15 mouse cellular contexts compared by ENCODE assay signal in the genomic region with DNA sequence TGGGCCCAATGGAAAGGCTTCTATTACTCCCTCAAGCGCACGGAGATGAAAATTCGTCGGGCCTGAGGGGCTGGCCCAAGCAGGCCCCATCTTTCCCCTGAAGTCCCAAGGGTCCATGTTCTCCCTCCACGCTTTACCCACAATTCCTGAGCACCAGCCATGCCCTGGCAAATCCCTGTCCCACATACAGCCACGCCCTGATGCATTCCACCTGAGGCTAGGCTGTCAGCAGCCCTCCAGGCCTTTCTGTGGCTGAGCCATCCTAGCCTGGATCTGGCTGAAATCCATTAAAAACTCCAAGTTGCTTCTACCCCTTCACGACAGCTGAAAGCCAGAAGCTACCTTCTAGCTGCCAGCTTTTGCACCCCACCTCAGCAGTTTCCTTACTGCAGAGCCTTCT. TPM values are rescaled to one million over a fixed set of nuclear protein-coding genes. Genes with fewer than 3 reads are reported as not detected.
DNase-seq lines count a peak whose midpoint lies in the region; ATAC-seq and TF ChIP-seq lines count a peak whose summit lies in the region.
"Had no signal": no experiment of that assay in that cellular context is flagged by ENCODE, and none has a peak within 500 bp of the region (broad histone marks: within the 10 kb centered on the region; RNA-seq: fewer than 3 reads in every experiment).

No protein-coding gene starts in this region.

- peak overlapping the region; percentile 68 for H3K27ac ChIP-seq in forebrain, embryonic 13.5 days
- H3K27ac ChIP-seq in forebrain, embryonic 11.5 days (ENCODE audit: low read depth, low read length) = no peak overlapping the region
- H3K27ac ChIP-seq in lung, embryonic 15.5 days = peak overlapping the region; percentile 97
- 0 out of 2 replicates have a peak overlapping the region, but pooled peaks have one; percentile 4 for H3K27ac ChIP-seq in hindbrain, postnatal 0 days
- peak overlapping the region; percentile 9; the same call in 1 of the 2 replicates for H3K27ac ChIP-seq in stomach, embryonic 16.5 days (ENCODE audit: low read length)
- H3K27ac ChIP-seq: gastrocnemius, adult 2 months; liver, embryonic 15.5 days; midbrain, embryonic 12.5 days had no signal

- ATAC-seq in forebrain, embryonic 13.5 days = no peak
- ATAC-seq in forebrain, embryonic 11.5 days (replicated peaks; ENCODE audit: low FRiP score) = no peak
- no peak for ATAC-seq in lung, embryonic 15.5 days (ENCODE audit: borderline replicate concordance, extremely low read depth, low FRiP score, low TSS enrichment)
- no peak for ATAC-seq in hindbrain, postnatal 0 days
- ATAC-seq in stomach, embryonic 16.5 days (ENCODE audit: insufficient read depth, low FRiP score) = no peak
- no peak for ATAC-seq in inflammation-experienced regulatory T-cells, adult 6 months
- ATAC-seq: Patski had no signal

- no peak overlapping the region for H3K4me3 ChIP-seq in forebrain, embryonic 13.5 days
- H3K4me3 ChIP-seq in forebrain, embryonic 11.5 days (ENCODE audit: low read depth, low read length) = no peak overlapping the region
- peak overlapping the region; percentile 50; the same call in 1 of the 2 replicates for H3K4me3 ChIP-seq in lung, embryonic 15.5 days
- no peak overlapping the region for H3K4me3 ChIP-seq in hindbrain, postnatal 0 days (ENCODE audit: low read length)
- no peak overlapping the region for H3K4me3 ChIP-seq in stomach, embryonic 16.5 days (replicated peaks; ENCODE audit: low read length)
- H3K4me3 ChIP-seq: gastrocnemius, adult 2 months; liver, embryonic 15.5 days; midbrain, embryonic 12.5 days had no signal

- DNase-seq in forebrain, embryonic 11.5 days (ENCODE audit: low spot score) = no peak
- DNase-seq in lung, postnatal 14 days = no peak
- no peak for DNase-seq in hindbrain, postnatal 0 days (ENCODE audit: low spot score)
- DNase-seq in right cerebral cortex, postnatal 4 days = no peak
- DNase-seq: cerebellum, adult 11 months; kidney, adult 8-10 months; layer of hippocampus, postnatal 36 days had no signal

- no peaks in the 10 kb centered on the region for H3K27me3 ChIP-seq in forebrain, embryonic 13.5 days
- H3K27me3 ChIP-seq in forebrain, embryonic 11.5 days (ENCODE audit: control insufficient read depth, insufficient read depth, low read length) = no peaks in the 10 kb centered on the region
- H3K27me3 ChIP-seq in lung, embryonic 15.5 days = no peaks in the 10 kb centered on the region
- H3K27me3 ChIP-seq in hindbrain, postnatal 0 days (ENCODE audit: insufficient read depth, low read length) = no peaks in the 10 kb centered on the region
- H3K27me3 ChIP-seq in stomach, embryonic 16.5 days (ENCODE audit: control insufficient read depth, insufficient read depth, low read length) = no peaks in the 10 kb centered on the region
- H3K27me3 ChIP-seq: liver, embryonic 15.5 days; midbrain, embryonic 12.5 days; Patski had no signal

- 0 out of 2 replicates have a peak overlapping the region, but pooled peaks have one; percentile 17 for H3K4me2 ChIP-seq in forebrain, embryonic 13.5 days
- no peak overlapping the region for H3K4me2 ChIP-seq in forebrain, embryonic 11.5 days (ENCODE audit: low read depth, low read length, severe bottlenecking)
- H3K4me2 ChIP-seq in lung, embryonic 15.5 days = peak overlapping the region; percentile 53
- 0 out of 2 replicates have a peak overlapping the region, but pooled peaks have one; percentile 10 for H3K4me2 ChIP-seq in hindbrain, postnatal 0 days (ENCODE audit: low read depth, low read length)
- H3K4me2 ChIP-seq in stomach, embryonic 16.5 days (ENCODE audit: low read depth, low read length) = peak overlapping the region; percentile 60
- H3K4me2 ChIP-seq: liver, embryonic 15.5 days; midbrain, embryonic 12.5 days had no signal

- no peaks in the 10 kb centered on the region for H3K9me3 ChIP-seq in forebrain, embryonic 13.5 days (replicated peaks)
- no peaks in the 10 kb centered on the region for H3K9me3 ChIP-seq in forebrain, embryonic 11.5 days (ENCODE audit: control insufficient read depth, low read length)
- no peaks in the 10 kb centered on the region for H3K9me3 ChIP-seq in lung, embryonic 15.5 days
- H3K9me3 ChIP-seq in hindbrain, postnatal 0 days (ENCODE audit: low read length) = no peaks in the 10 kb centered on the region
- no peaks in the 10 kb centered on the region for H3K9me3 ChIP-seq in stomach, embryonic 16.5 days (replicated peaks; ENCODE audit: control insufficient read depth, low read length)
- H3K9me3 ChIP-seq: liver, embryonic 15.5 days; midbrain, embryonic 12.5 days had no signal

- 92% methylated on average over 7 of the region's 7 CpGs for WGBS in forebrain, embryonic 13.5 days
- 89% methylated on average over 7 of the region's 7 CpGs for WGBS in forebrain, embryonic 11.5 days
- 85% methylated on average over 7 of the region's 7 CpGs for WGBS in lung, embryonic 15.5 days
- WGBS in hindbrain, postnatal 0 days = 79% methylated on average over 7 of the region's 7 CpGs
- 87% methylated on average over 7 of the region's 7 CpGs for WGBS in stomach, embryonic 16.5 days

- peaks cover 56% of the 10 kb centered on the region for H3K36me3 ChIP-seq in forebrain, embryonic 13.5 days (ENCODE audit: poor library complexity, severe bottlenecking)
- H3K36me3 ChIP-seq in forebrain, embryonic 11.5 days (ENCODE audit: control insufficient read depth, insufficient read depth, low read length) = peaks cover 31% of the 10 kb centered on the region
- H3K36me3 ChIP-seq in lung, embryonic 15.5 days = peaks cover 51% of the 10 kb centered on the region
- H3K36me3 ChIP-seq in hindbrain, postnatal 0 days (ENCODE audit: insufficient read depth, low read length) = peaks cover 33% of the 10 kb centered on the region
- H3K36me3 ChIP-seq in stomach, embryonic 16.5 days (ENCODE audit: control insufficient read depth, insufficient read depth, low read length) = peaks cover 34% of the 10 kb centered on the region

- no peak for TF ChIP-seq CTCF in hindbrain, postnatal 0 days (IDR thresholded peaks at IDR 0.05; ENCODE audit: low read depth)

- H3K9ac ChIP-seq in forebrain, embryonic 13.5 days = no peak overlapping the region
- no peak overlapping the region for H3K9ac ChIP-seq in forebrain, embryonic 11.5 days (ENCODE audit: low read length)
- no peak overlapping the region for H3K9ac ChIP-seq in lung, embryonic 15.5 days
- no peak overlapping the region for H3K9ac ChIP-seq in hindbrain, postnatal 0 days (replicated peaks; ENCODE audit: low read length)
- no peak overlapping the region for H3K9ac ChIP-seq in stomach, embryonic 16.5 days (ENCODE audit: low read length)
- H3K9ac ChIP-seq: liver, embryonic 15.5 days; midbrain, embryonic 12.5 days had no signal

- H3K4me1 ChIP-seq in forebrain, embryonic 13.5 days = peaks cover 82% of the 10 kb centered on the region
- peaks cover 24% of the 10 kb centered on the region for H3K4me1 ChIP-seq in forebrain, embryonic 11.5 days (replicated peaks; ENCODE audit: control insufficient read depth, insufficient read depth, low read length)
- peaks cover 50% of the 10 kb centered on the region for H3K4me1 ChIP-seq in lung, embryonic 15.5 days
- H3K4me1 ChIP-seq in hindbrain, postnatal 0 days (ENCODE audit: insufficient read depth, low read length) = peaks cover 19% of the 10 kb centered on the region
- peaks cover 29% of the 10 kb centered on the region for H3K4me1 ChIP-seq in stomach, embryonic 16.5 days (ENCODE audit: control insufficient read depth, insufficient read depth, low read length)

RNA-seq across cellular contexts. Expression of gene Mfap4, which starts 2.7 kb away (rescaled TPM):
- polyA plus RNA-seq in forebrain, embryonic 13.5 days (2015; fragmentation: Nextera tagmentation; extraction: Ambion mirVana) = 56.9 and 57.1 TPM in 2 replicates
- 66.1 and 71.9 TPM in 2 replicates for polyA plus RNA-seq in forebrain, embryonic 11.5 days (2014; fragmentation: Nextera tagmentation; extraction: Ambion mirVana)
- 1,042 and 1,148 TPM in 2 replicates for polyA plus RNA-seq in lung, embryonic 15.5 days (2015; fragmentation: Nextera tagmentation; extraction: Ambion mirVana)
- total RNA-seq in hindbrain, postnatal 0 days (2014; rRNA removed) = 42.1 and 68.1 TPM in 2 replicates
- 38.7 and 43.3 TPM in 2 replicates for polyA plus RNA-seq in hindbrain, postnatal 0 days (2015; fragmentation: Nextera tagmentation; extraction: Ambion mirVana)
- 402 and 454 TPM in 2 replicates for polyA plus RNA-seq in stomach, embryonic 16.5 days (2015; fragmentation: Nextera tagmentation; extraction: Ambion mirVana)
- not detected for polyA plus RNA-seq in inflammation-experienced regulatory T-cells, adult 6 months (2017; shearing (Covaris generic))
- polyA plus RNA-seq: Patski had no signal

RNA-seq across cellular contexts. Expression of gene Mapk7, which starts 6.3 kb away (rescaled TPM):
- polyA plus RNA-seq in forebrain, embryonic 13.5 days (2015; fragmentation: Nextera tagmentation; extraction: Ambion mirVana) = 91.2 and 96.8 TPM in 2 replicates
- 80.1 and 81.6 TPM in 2 replicates for polyA plus RNA-seq in forebrain, embryonic 11.5 days (2014; fragmentation: Nextera tagmentation; extraction: Ambion mirVana)
- polyA plus RNA-seq in lung, embryonic 15.5 days (2015; fragmentation: Nextera tagmentation; extraction: Ambion mirVana) = 61.7 and 66.0 TPM in 2 replicates
- total RNA-seq in hindbrain, postnatal 0 days (2014; rRNA removed) = 50.5 and 58.8 TPM in 2 replicates
- polyA plus RNA-seq in hindbrain, postnatal 0 days (2015; fragmentation: Nextera tagmentation; extraction: Ambion mirVana) = 43.1 TPM in 2 replicates
- polyA plus RNA-seq in stomach, embryonic 16.5 days (2015; fragmentation: Nextera tagmentation; extraction: Ambion mirVana) = 41.0 and 48.8 TPM in 2 replicates
- 1 to 10 TPM; 5.6 to 8.9 (median 8.1) TPM for polyA plus RNA-seq in inflammation-experienced regulatory T-cells, adult 6 months (2017; shearing (Covaris generic))

RNA-seq across cellular contexts. Expression of gene B9d1, which starts 17.0 kb away (rescaled TPM):
- 43.4 and 48.2 TPM in 2 replicates for polyA plus RNA-seq in forebrain, embryonic 13.5 days (2015; fragmentation: Nextera tagmentation; extraction: Ambion mirVana)
- polyA plus RNA-seq in forebrain, embryonic 11.5 days (2014; fragmentation: Nextera tagmentation; extraction: Ambion mirVana) = 41.7 and 46.0 TPM in 2 replicates
- polyA plus RNA-seq in lung, embryonic 15.5 days (2015; fragmentation: Nextera tagmentation; extraction: Ambion mirVana) = 46.5 and 52.5 TPM in 2 replicates
- total RNA-seq in hindbrain, postnatal 0 days (2014; rRNA removed) = 22.8 and 33.9 TPM in 2 replicates
- polyA plus RNA-seq in hindbrain, postnatal 0 days (2015; fragmentation: Nextera tagmentation; extraction: Ambion mirVana) = 26.2 and 29.7 TPM in 2 replicates
- 21.9 and 24.3 TPM in 2 replicates for polyA plus RNA-seq in stomach, embryonic 16.5 days (2015; fragmentation: Nextera tagmentation; extraction: Ambion mirVana)
- 1 to 10 TPM; 2.2 to 4.4 (median 2.4) TPM for polyA plus RNA-seq in inflammation-experienced regulatory T-cells, adult 6 months (2017; shearing (Covaris generic))

RNA-seq across cellular contexts. Expression of gene Rnf112, which starts 34.0 kb away (rescaled TPM):
- polyA plus RNA-seq in forebrain, embryonic 13.5 days (2015; fragmentation: Nextera tagmentation; extraction: Ambion mirVana) = 10.1 and 12.2 TPM in 2 replicates
- polyA plus RNA-seq in forebrain, embryonic 11.5 days (2014; fragmentation: Nextera tagmentation; extraction: Ambion mirVana) = 1.3 TPM in 2 replicates
- polyA plus RNA-seq in lung, embryonic 15.5 days (2015; fragmentation: Nextera tagmentation; extraction: Ambion mirVana) = 0.81 and 0.96 TPM in 2 replicates
- total RNA-seq in hindbrain, postnatal 0 days (2014; rRNA removed) = 74.3 and 74.9 TPM in 2 replicates
- 22.0 and 23.8 TPM in 2 replicates for polyA plus RNA-seq in hindbrain, postnatal 0 days (2015; fragmentation: Nextera tagmentation; extraction: Ambion mirVana)
- 2.2 and 2.4 TPM in 2 replicates for polyA plus RNA-seq in stomach, embryonic 16.5 days (2015; fragmentation: Nextera tagmentation; extraction: Ambion mirVana)
- not detected for polyA plus RNA-seq in inflammation-experienced regulatory T-cells, adult 6 months (2017; shearing (Covaris generic))
- polyA plus RNA-seq: Patski had no signal

Comparison
In these comparisons a context has a peak if more than half of its experiments do, and no peak if none do; other contexts are left out.
1. RNA of gene Mfap4, which starts 2.7 kb away (polyA plus RNA-seq): 1,042 to 1,148 TPM in lung, embryonic 15.5 days, 402 to 454 TPM in stomach, embryonic 16.5 days, 66.1 to 71.9 TPM in forebrain, embryonic 11.5 days, 56.9 to 57.1 TPM in forebrain, embryonic 13.5 days and 38.7 to 43.3 TPM in hindbrain, postnatal 0 days; not detected in inflammation-experienced regulatory T-cells, adult 6 months; every median in the first group is over 10 times any median in the second.